Mouse (Mus musculus): ENCODE data around the gene Cdk5r2.

The Cdk5r2 gene

DNA sequence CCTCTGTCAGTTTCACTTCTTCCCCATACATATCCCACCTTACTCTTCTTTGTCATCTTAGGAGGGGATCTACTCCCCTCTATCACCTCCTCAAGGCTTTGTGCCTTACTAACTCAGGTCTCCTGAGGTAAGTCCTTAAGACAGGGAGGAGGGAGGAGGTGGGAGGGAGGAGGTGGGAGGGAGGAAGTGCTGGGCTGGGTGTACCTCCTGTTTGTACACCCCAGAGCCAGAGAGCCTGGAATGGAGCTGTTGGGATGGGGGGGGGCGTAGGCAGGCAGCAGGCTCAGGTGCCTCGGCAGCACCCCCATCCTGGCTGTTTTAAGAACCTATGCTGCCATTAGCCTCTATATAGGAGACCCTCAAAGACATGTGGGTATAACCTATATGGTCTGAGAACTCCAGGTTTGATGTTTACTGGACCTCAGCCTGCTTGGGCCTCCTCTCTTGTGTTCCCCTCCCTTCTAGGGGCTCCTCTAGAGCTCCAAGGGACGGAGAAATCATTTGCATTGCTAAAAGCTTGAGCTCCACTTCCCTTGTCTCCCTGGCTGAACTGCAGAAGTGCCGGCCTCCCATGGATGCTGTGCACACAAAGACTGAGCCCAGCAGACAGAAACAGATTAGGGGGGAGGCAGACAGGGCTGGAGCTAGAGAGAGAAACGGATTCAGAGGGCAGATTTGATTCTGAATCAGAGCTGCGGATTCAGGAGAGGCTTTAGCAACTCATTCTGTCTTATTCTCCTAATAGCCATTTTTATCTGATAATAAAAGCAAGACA is 3.5 kb upstream of the Cdk5r2 start:
- DNase-seq (ENCODE audit: low spot score): no peak

DNA sequence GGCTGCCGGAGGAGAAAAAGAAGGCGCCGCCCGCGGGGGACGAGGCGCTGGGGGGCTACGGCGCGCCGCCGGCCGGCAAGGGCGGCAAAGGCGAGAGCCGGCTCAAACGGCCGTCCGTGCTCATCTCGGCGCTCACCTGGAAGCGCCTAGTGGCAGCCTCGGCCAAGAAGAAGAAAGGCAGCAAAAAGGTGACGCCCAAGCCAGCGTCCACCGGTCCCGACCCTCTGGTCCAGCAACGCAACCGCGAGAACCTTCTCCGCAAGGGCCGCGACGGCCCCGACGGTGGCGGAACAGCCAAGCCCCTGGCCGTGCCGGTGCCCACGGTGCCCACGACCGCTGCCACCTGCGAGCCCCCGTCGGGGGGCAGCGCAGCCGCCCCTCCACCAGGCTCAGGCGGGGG is 422 bp downstream of the Cdk5r2 start:
- DNase-seq (ENCODE audit: low spot score): peak; percentile 53

DNA sequence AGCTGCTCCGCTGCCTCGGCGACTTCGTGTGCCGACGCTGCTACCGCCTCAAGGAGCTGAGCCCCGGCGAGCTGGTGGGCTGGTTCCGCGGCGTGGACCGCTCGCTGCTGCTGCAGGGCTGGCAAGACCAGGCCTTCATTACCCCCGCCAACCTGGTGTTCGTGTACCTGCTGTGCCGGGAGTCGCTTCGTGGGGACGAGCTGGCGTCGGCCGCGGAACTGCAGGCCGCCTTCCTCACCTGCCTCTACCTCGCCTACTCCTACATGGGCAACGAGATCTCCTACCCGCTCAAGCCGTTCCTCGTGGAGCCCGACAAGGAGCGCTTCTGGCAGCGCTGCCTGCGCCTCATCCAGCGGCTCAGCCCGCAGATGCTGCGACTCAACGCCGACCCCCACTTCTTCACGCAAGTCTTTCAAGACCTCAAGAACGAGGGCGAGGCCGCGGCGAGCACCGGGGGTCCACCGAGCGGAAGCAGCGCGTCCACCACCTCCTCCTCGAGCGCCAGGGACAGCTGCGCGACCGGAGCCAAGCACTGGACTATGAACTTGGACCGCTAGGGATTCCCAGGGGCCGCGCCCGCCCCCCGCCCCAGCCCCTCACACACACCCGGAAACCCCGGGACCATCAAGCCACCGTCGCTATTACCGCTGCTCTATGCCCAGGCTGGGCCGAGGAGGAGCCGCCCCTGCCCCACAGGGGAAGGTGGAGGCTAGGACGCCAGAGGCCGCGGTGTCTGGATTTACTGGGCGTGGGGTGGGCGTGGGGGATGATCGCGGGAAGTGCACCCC is 1.1 kb downstream of the Cdk5r2 start:
- DNase-seq (ENCODE audit: low spot score): peak; percentile 58

DNA sequence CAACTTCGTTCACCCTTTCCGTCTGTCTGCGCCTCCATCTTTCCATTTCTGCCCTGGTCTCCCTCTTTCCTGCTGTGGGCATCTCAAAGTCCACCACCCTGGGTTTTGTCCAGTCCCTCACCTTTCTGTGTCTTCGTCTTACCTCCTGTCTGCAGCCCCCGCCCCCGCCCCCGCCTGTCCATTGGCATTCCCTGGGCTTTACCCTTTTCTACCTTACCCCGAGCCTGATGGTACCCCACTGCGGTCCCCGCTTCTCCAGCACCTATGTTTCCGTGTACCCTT is 1.6 kb downstream of the Cdk5r2 start:
- no peak for DNase-seq (ENCODE audit: low spot score)

DNA sequence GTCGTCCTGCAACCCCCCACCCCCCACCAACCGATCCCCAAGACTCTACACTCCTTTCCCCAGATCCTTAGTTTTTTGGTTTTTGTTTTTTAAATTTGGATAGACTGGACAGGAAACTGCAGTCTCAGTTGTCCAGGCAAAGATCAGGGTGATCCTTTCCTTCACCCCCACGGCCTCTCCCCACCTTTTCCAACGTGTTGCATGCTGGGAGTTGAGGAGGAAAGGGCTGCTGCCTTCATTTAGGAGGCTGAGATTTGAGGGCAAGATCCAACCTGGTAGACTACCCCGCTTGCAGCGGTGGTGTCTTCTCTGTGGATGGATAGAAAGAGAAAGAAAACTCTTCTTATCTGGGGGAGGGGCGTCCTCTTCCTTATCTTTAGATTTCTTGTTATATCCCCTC is 2.1 kb downstream of the Cdk5r2 start:
- peak; percentile 67 for DNase-seq (ENCODE audit: low spot score)

DNA sequence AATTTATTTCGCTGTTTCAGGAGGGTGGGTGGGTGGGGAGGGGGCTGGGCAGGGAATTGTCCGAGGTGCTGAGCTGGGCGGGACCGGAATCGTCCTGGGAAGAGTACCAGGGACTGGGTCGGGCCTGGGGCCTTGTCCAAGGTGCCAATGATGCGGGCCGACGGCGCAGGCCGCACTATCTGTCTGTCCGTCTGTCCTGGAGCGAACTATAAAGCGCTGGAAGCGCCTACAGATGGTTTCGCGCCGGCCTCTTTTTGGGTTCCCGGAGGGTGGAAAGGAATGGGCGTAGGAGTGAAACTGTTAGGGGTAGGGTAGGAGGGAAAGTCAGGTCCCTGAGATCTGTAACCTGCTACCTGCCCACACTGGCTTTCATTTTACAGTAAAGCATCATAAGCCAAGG is 2.5 kb downstream of the Cdk5r2 start:
- peak; percentile 15 for DNase-seq (ENCODE audit: low spot score)

DNA sequence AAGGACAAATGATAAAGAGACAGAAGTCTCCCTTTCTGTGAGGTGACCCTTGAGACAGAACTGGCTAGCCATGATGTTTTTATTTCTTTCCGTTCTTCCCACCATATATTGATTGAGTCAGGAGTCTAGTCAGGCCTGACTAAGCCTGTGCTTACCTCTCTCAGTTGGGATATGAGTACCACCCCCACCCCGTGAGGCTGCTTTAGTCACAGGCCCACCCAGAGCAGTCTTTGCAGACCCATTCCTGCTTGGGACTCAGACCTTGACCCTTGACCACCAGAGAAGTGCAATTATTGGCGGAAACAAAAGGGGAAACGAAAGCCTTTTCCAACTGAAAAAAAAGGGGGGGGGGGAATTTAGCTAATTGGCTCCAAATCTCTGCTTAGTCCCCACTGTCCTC is 2.9 kb downstream of the Cdk5r2 start:
- DNase-seq (ENCODE audit: low spot score): peak; percentile 30

DNA sequence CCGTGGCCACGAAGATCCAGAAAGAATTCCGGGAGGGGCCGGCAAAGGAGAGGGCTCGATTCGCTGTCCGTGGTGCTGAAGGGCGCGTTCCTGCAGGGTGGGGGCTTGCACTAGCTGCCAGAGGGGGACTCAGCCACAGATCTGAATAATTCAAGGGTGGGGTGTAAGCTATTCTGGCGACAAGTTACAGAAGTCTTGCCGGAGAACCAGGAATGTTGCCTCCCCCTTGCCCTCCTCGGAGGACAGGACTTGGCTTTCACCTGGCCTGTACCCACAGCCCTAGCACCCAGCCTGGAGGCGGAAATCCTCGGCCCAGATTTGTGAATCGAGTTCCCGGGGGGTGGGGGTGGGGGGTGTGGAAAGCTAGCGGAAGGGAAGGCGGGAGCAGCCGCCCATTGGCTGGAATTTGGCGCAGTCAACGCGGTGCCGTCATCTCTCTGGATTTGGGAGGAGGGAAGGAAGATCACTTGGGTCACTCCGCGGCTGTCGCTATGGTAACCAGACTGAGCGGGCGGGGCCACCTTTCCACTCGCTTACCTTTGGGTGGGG is 3.5 kb downstream of the Cdk5r2 start:
- peak; percentile 95 for DNase-seq (ENCODE audit: low spot score)

DNA sequence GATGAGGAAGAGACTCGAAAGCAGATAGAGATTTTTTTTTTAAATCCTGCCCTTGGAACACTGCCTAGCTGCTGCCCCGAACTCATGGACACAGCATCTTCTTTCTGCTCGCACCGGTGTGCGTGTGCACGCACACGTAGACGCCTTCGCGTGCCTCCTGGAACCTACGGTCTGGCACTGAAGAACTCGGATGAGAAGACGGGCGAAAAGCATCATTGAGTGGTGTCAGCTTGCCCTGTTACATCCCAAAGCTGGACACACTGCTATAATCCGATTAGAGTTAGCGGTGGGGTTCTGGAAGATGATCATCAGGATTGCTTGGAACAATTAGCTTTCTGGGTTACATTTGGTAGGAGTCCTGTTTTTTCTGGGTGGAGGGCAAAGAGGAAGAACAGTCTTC is 4.1 kb downstream of the Cdk5r2 start:
- DNase-seq (ENCODE audit: low spot score): peak; percentile 61

DNA sequence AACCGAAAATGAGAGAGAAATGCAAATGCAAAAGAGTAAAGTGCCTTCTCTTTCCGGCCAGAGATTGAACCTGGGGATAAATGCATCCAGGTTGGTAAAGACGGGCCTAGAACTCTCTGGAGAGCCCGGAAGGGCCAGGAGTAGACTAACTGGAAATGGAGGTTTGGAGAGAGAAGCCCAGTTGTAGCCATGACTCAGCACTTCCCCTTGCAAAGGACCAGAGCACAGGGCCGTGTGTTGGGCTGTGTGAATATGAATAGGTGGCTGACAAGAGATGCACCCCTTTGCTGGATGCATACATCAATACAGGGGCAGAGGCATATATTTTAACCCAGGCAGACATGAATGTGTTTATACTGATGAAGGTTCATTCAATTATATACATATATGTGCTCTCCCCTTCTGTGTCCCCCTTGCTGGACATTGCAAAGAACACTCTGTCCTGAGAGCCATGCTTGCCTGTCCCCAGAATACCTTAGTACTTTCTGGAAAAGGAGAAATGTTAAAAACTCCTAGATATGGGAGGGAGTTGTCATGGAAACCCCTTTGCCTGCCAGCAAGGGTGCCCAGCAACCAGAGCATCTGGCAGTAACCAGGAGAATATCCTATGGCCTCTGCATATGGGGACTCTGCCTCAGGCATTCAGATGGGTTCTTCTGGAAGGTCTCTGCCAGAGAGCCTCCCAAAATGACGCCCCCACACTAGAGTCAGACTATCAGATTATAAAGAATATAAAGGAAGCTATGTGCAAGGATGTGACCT is 4.7 kb downstream of the Cdk5r2 start:
- DNase-seq (ENCODE audit: low spot score): peak; percentile 78

DNA sequence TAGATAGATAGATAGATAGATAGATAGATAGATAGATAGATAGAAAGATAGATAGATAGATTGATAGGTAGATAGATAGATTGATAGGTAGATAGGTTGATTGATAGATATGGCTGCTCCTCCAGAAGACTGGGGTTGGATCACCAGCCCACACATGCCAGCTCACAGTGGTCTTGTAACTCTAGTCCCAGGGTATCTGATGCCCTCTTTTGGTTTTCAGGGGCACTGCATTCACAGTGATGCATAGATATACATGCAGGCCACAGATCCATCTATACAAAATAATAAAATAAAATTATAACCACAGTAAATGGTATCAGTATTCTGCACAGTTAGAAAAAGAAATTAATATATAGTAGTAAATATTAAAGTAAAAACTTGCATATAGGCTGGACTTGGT is 7.0 kb downstream of the Cdk5r2 start:
- no peak for DNase-seq (ENCODE audit: low spot score)

DNA sequence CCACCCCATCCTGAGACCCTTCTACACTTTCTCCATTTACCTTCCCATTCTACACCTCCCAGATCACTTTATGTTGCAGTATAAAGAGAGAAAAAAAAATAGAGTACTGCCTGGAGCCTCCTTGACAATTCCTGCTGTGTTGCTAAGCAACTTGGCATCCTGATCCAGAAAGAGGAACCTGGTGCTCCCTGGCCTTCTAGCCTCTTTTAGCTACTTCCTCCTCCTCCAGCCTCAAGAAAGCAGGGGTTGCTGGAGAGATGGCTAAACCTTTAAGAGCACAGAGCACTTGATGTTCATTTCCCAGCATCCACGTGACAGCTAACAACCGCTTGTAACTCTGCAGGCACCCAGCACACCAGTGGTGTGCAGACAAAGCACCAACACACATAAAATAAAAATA is 17.5 kb downstream of the Cdk5r2 start:
- DNase-seq (ENCODE audit: low spot score): no peak

DNA sequence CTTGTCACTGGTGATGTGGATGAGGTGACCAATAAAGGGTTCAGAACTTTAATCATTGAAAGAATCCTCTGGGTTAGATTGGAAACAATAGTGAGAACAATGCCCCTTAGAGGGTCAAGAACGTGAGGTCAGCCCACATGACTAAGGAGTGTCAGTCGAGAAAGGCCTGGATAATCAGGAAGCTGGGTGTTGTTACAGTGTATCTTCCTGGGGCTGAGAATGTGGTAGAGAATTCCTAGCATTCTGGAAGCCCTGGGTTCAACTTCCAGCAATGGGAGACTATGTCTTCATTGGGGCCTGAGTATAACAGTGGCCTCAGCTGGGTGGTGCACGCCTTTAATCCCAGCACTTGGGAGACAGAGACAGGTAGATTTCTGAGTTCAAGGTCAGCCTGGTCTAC is 22.5 kb downstream of the Cdk5r2 start:
- DNase-seq (ENCODE audit: low spot score): no peak

DNA sequence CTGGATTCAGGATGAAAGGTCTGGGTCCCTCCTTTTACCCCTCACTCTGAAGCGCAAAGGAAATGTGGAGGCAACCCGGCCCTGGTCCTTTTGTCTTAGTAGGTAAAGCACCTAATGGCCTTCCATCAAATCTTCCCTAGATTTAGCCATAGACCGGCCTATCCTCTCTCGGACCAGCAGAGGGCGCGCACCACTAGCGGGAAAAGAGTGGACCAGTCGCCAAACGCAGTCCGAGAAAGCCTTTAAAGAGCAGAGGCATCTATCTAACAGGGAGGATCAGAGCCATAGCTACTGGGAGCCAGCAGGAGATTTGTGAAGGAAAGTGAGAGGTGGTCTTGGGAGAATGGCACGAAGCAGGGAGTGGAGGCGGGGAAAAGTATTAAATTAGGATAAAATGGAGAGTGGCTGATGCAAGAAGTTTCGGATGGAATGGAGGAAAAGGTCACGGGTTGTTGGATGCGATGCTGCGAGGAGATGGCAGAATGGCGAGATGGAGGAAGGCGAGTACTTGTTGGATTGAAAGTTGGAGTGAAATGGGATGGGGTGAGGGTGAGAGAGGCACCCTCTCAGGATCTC is 26.1 kb downstream of the Cdk5r2 start:
- peak; percentile 84 for DNase-seq (ENCODE audit: low spot score)

DNA sequence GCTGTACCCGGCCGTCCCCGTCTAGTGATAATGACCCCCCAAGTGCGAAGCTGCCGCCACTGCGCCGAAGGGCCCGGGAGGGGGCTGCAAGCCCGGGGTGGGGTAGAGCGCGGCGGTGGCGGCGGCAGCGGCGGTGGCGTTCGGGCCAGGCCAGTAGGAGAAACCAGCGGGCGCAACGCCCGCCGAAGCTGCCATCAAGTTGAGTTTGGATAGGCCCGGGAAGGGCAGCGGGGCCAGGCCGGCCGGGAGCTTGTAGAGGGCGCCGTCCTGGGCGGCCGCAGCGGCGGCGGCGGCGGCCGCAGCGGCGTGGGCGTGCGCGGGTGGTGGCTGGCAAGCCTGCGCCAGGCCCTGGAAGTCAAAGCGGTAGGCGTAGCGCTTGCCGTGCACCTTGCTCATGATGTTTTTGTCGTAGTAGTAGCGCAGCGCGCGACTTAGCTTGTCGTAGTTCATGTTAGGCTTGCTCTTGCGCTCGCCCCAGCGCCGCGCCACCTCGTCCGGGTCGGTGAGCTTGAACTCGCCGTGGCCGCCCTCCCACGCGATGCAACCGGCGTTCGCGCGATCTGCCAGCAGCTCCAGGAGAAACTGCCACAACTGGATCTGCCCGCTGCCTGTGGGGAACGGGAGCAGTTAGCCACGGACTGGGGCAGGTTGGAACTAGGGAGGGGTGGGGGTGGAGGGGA is 27.5 kb downstream of the Cdk5r2 start:
- no peak for DNase-seq (ENCODE audit: low spot score)

DNA sequence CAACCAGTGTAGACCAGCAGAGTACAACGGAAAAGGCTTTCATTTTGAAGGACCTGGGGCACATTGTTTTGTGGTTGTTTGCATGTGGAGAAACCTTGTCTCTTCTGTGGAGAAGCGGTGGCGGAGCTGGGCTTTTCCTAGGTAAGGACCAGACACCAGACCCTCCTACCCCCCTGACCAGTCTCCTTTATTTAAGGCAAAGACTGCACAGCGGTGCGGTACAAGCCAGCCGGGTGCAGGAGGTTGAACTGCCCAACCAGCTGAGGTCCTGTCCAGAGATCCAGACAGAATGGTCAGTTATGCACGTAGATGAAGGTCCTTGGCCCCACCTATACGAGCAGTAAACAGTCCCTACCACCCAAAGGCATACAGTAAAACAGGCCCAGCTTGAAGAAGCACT is 28.1 kb downstream of the Cdk5r2 start:
- no peak for DNase-seq (ENCODE audit: low spot score)

DNA sequence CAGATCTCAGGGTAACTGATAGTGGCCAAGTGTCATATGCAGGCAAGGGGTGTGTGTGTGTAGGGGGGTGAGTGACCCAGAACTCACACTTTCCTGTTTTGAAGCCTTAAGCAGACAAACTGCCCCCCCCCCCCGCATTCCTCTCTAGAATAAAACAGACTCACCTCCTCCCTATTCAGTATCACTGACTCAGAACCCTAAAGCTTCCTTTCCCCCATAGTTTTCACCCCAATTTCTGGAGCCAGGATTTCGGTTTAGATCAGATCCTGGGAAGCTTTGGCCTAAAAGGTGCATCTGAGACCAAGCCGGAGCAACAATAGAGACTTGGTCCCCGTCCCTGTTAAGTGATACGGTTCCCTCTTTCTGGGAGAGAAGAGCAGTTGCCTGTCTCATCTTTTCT is 28.7 kb downstream of the Cdk5r2 start:
- no peak for DNase-seq (ENCODE audit: low spot score)

DNA sequence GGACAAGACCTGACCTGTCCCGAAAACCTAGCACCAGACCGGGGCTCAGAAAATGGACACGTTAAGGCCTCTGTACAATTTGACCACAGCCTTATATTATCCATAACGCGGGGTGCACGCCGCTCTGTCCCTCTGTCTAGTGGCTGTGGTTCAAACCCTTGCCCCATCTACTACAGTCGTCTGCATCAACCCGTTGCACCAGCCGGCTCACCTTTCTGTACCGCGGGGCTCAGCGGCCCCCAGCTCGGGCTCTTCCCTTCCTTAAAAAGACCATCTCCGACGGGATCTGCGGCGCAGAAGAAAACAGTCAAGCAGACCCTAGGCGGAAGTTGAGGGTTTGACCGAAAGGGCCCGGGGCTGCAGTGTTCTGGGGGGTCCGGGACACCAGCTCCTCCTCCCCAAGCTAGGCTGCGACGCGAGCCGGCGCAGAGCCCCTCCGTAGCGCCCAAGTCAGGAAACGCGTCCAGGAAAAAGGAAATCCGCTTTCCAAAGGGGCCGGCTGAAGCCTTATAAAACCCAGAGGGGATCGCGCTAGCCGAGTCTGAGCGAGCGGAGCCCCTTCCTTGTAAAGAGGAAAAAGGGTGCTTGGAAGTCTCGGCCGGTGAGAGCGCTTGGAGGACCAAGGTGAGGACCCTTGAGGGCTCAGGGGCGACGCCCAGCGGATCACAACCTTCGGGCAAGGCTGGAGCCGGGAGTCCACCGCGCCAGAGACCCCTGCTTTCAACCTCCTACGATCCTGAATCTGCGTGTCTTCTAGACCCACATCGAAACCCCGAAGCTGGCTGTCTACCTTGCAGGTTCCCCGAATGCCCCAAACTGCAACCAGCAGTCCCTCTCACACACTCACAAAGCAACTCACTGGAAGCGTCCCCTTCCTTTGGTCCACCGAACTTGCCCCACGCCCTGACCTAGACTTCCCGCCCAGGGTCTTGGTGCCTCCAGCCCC is 29.7 kb downstream of the Cdk5r2 start:
- no peak for DNase-seq (ENCODE audit: low spot score)

DNA sequence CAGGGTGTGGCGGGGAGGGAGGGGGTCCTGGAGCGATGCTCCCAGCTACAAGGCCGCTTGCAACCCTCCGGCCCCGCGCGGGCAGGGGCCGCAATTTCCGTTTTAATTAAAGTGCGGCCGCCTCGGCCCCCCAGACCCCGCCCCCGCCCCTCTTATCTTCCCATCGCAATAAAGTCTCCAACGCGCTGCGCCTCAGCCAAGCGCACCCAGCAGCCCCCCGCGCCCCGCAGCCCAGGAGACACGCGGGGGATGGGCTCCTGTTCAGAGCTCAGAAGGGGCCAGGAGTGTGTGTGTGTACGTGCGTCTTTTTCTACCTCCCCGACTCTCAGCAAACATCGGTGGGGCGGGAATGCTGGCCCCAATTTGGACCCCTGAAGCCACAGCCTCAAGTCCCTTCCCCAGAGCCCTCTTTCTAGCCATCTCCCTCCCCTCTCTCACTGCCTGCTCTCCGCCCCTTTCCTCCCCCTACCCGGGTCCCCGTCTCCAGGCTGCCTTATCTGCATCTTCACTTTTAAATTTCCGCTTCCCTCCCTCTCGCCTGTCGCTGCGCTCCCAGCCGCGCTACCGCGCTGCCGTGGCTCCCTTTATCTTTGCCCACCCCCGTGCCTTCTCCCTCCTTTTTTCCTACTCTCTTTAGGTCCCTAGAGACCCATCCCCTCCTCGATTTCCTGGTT is 30.8 kb downstream of the Cdk5r2 start, which contains the start of gene Fev:
Gene Fev (minus strand): TSS at position 51 of the 674 bp plus-strand sequence.
- peak; percentile 61 for DNase-seq (ENCODE audit: low spot score)

DNA sequence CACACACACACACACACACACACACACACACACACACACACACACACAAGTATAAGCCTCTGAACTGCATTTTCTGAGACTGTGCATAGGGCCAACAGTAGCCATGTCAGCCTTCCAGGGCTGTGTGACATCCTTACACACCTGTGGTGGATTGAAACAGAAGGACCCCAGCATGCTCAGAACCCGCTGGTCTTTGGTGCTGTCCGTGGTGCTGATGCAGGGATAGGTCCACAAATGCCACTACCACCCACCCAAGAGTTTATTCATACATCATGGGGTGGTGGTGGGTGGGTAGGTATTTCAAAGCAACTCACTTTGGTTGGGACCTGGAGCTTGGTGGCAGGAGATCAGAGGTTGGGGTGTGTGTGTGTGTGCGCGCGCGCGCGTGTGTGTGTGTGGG is 36.8 kb downstream of the Cdk5r2 start:
- DNase-seq (ENCODE audit: low spot score): no peak

All from MN1 (cell line).